Mouse (Mus musculus): ENCODE measurements around the gene Lor. TPM values are rescaled to one million over a fixed set of nuclear protein-coding genes. Genes with fewer than 3 reads are reported as not detected.

The Lor gene
- polyA plus RNA-seq (2012) = not detected in 2 replicates

DNA sequence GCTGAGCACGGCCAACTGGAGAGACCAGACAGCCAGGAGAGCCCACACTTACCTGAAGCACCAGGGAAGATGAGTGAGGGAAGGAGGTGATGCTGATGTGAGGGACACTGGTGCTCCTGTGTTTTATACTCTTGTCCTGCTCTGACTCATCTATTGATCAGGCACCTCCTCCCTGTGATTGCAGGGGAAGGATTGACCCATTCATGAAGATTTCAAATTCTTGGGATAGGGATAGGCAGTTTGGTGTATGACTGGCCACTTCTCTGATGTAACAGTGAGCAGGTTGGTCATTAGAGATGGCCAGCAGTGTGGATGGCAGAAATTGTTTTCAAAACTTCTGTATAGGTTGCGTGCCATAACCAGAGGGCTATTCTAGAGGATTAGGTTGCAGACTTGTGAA, at the start of gene Lor:
Lor (minus strand) TSS at position 101 of the 400 bp plus-strand sequence.
- no peak for TF ChIP-seq GATA1 (IDR thresholded peaks at IDR 0.05; ENCODE audit: low read length)

DNA sequence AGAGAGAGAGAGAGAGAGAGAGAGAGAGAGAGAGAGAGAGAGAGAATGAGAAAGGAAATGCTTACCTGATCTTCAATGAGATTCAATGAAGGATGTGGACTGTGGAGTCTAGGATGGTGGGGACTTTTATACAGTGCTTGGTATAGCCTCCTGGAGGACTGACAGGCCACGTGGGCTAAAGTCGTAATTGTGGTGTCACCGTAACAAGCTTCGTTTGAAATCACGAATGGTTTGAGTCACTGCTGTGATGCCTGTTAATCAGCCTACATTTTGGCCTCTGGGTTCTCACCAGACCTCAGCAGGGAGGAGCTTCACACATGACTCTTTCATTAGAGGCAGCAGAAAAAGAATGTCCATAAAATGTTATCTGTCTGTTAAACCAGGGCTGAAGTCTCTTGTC, 40.9 kb upstream of the Lor start, which contains the start of gene Prr9:
Prr9 (minus strand) TSS at position 101 of the 400 bp plus-strand sequence.
- TF ChIP-seq GATA1 (IDR thresholded peaks at IDR 0.05; ENCODE audit: low read length) = no peak

DNA sequence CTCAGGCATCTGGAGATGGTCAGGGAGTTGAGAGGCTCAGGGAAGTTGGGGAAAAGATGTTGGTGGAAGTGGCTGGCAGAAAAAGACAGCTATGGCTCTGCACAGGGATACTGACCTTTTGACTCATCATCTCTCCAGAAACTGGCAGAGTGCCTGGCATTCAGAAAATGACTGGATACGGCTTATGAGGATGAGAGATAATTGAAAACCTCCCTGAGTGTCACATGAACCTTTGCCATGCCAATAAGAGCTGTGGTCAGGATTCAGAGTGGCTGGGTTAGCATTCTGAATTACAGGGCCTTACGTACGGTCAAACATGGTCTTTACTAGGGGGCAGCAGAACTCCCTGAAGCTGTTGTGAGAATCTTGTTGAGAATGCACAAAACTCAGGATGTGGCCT, 38.0 kb upstream of the Lor start:
- TF ChIP-seq GATA1 (IDR thresholded peaks at IDR 0.05; ENCODE audit: low read length) = no peak

DNA sequence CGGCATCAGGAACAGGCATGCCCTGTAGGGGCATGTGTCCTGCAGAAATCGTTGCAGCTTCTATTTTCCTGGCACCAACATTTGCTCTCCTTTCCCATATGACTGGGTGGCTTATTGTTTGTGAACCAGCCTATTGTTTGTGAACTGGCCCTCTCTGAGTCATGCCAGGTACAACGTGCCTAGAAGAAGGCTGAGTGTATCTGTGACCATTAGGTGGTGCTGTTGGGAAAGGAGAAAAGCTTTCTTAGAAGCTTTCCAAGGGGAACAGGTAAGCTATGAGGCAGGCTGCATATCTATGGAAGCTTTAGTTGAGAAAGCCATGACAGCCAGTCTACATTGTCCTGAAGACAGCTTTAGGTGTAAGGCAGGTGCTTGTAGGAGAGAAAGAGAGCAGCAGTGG, 35.0 kb upstream of the Lor start:
- no peak for TF ChIP-seq GATA1 (IDR thresholded peaks at IDR 0.05; ENCODE audit: low read length)

DNA sequence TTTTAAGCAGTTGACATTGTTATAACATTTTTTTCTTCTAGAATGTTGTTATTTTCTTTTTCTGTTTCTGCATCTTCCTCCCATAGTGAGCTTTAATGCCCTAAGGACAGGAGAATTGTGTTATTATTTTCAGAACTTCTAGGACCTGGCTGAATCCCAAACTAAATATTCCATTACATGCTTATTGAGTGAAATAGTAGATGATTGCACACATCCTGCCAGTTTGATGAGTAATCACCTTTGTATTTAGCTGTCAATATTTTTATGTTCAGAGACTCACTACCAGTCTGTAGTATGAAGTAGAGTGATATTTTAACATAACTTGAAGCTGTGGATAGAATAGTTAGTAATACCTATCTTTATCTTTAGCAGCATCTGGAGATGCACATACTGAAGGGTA, 28.6 kb upstream of the Lor start:
- no peak for TF ChIP-seq GATA1 (IDR thresholded peaks at IDR 0.05; ENCODE audit: low read length)

DNA sequence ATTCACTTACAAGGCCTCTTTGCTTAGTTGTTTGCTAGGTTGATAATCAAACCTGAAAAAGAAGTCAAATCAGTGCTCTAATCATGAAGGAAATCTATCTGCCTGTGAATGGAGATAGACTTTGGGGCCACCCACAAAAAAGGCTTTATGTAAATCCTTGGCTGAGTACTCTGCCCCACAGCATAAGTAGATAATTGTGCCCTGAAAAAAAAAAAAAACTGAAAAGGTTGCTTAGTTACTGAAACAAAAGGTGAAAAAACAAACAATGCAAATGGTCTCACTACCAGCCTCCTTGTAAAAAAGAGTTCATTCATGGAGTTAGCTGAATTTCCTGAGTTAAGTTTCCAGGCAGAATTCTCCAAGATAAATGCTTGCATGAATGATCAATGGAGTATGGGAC, 27.8 kb upstream of the Lor start:
- TF ChIP-seq GATA1 (IDR thresholded peaks at IDR 0.05; ENCODE audit: low read length) = no peak

DNA sequence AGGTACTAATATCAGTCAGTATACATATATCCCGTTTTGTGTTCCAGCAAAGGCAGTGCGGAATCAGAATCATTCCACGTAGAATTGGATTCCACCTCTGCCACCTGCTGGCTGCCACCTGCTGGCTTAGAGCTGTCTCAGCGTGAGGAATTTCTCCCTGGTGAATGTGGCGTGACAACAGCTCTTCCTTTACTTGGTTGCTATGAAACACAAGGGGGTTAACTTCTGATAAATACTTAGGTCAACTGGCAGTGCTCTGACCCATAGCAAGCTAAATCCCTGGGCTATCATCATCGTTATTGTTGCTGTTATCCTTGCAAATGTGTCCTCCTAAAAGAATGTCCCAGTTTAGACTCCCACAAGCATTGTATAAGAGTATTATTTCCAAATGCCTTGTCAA, 23.6 kb upstream of the Lor start:
- TF ChIP-seq GATA1 (IDR thresholded peaks at IDR 0.05; ENCODE audit: low read length) = no peak

DNA sequence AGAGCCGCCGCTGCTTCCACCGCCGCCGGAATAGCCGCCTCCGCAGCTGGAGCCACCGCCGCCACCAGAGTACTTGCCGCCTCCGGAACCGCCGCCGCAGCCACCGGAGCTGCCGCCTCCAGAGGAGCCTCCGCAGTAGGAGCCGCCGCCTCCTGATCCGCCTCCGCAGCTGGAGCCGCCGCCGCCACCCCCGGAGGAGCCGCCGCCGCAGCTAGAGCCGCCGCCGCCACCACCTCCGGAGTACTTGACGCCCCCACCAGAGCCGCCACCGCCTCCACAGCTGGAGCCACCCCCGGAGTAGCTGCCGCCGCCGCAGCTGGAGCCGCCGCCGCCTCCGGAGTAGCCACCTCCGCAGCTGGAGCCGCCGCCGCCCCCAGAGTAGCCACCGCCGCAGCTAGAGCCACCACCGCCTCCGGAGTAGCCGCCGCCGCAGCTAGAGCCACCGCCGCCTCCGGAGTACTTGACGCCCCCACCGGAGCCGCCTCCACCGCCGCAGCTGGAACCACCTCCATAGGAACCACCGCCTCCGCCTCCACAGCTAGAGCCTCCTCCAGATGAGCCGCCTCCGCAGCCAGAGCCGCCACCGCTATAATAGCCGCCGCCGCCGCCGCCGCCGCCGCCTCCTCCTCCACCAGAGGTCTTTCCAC, 1.5 kb downstream of the Lor start:
- TF ChIP-seq GATA1 (IDR thresholded peaks at IDR 0.05; ENCODE audit: low read length) = no peak

DNA sequence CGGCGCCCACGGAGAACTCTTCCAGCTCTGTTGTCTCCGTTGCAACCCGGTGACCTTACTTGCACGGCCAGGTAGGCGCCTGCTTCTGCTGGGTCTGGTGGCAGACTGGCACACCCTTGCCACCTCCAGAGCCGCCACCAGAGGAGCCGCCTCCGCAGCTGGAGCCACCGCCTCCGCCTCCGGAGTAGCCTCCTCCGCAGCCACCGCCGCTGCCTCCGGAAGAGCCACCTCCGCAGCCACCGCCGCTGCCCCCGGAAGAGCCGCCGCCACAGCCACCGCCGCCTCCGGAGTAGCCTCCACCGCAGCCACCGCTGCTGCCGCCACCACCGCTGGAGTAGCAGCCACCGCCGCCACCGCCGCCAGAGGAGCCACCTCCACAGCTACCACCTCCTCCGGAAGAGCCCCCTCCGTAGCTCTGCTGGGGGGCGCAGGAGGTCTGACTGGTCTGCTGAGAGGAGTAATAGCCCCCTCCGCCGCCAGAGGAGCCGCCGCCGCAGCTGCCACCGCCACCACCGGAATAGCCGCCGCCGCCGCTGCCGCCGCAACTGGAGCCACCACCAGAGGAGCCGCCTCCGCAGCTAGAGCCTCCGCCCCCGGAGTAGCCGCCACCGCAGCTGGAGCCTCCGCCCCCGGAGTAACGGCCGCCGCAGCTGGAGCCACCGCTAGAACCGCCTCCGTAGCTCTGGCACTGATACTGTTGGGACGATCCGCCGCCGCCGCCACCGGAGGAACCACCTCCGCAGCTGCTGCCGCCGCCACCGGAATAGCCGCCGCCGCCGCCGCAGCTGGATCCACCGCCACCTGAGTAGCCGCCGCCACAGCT, 2.3 kb downstream of the Lor start:
- no peak for TF ChIP-seq GATA1 (IDR thresholded peaks at IDR 0.05; ENCODE audit: low read length)

DNA sequence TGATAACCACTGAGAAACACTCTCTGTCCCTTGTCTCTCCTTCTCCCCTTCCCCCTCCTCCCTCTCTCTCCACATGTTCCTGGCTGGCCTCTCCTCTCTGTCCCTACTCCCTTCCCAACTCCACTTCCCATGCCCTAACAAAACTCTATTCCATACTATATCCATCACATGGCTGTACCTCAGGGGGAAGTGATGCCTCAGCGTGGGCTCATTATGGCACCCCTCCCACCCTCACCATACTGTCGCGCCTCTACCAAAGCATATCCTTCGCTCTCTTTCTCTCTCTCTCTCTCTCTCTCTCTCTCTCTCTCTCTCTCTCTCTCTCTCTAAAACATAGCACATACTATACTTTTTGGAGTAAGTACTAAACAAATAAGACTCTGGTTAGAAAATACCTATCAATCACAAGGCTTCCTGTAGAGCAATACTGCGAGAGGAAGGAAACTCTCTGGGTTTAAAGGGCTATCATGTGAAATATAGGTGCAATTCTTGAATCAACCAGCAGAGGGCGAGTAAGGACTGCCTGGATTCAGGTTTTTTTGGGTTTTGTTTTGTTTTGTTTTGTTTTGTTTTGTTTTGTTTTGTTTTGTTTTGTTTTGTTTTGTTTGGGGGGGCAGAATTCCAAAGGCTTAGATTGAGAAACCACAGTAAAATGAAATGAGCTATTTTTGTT, 32.4 kb downstream of the Lor start:
- TF ChIP-seq GATA1 (IDR thresholded peaks at IDR 0.05; ENCODE audit: low read length) = no peak

DNA sequence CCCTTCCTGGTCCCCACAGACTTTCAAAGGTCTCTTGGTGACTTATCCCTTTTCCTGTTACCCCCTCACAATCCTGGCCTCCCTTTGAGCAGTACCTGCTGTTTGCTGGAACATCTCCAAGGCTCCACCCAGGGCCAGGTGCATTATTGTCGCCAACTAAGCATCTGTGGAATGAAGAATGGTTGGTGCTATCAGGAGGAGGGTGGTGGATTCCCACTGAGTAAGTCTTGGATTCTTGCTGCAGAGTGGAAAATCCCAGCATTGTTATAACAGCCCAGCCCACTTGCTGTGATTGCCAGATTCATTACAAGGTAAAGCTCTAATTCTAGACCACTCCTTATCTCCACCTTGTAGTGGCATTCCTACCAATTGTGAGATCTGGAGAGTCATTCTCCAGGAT, 49.0 kb downstream of the Lor start:
- no peak for TF ChIP-seq GATA1 (IDR thresholded peaks at IDR 0.05; ENCODE audit: low read length)

DNA sequence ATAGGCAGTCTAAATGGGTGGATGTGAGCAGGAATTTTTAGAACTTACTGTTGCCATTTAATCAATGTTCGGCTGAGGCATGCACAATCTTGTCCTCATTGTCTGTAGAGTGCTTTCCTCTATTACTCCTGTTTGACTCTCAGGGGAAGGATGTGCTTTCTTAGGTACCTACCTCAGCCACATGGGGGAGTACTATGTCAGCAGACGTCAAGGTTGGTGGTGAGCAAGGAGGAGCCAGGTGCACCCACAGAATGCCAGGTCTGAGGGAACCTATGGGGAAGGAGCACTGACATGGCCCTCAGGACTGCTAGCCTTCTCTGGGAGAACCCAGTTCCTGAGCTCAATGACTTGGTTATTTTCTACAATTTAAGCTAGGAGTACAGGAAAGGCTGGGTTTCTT, 49.7 kb downstream of the Lor start:
- TF ChIP-seq GATA1 (IDR thresholded peaks at IDR 0.05; ENCODE audit: low read length) = no peak

Other genes starting within 250 kb of the Lor start
- gene Pglyrp3, start 68.6 kb downstream of the Lor start, polyA plus RNA-seq (2012) = not detected in 2 replicates
- not detected in 2 replicates for gene Prr9, start 40.8 kb upstream of the Lor start, polyA plus RNA-seq (2012)
- not detected in 2 replicates for gene Lelp1, start 59.6 kb upstream of the Lor start, polyA plus RNA-seq (2012)
- gene Sprr2a1, start 132.7 kb upstream of the Lor start, polyA plus RNA-seq (2012) = not detected in 2 replicates
- gene Sprr2a2, start 132.8 kb upstream of the Lor start, polyA plus RNA-seq (2012) = not detected in 2 replicates
- gene Sprr2a3, start 202.3 kb upstream of the Lor start, polyA plus RNA-seq (2012) = not detected in 2 replicates
- gene Sprr2b, start 233.5 kb upstream of the Lor start, polyA plus RNA-seq (2012) = not detected in 2 replicates